In the genomic region with DNA sequence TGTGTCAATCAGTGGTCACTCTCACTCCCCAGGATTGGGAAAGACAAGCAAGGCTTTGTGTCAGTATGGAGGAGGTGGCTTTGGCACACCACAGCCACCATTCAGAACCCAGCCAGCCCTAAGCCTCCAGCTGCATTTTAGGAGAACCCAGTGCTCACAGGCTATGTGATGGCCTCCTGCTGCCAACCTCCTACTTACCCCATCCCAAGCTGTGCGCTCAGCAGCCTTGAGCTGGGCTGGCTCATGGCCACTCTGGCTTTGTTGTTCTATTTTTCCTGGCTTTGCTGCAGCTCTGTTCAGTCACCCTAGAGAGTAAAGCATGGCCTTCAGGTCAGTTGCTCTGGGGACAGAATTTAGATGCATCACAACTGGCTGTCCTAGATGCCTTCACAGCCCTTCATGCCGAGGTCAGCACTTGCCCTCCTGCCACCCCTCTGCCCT, we compare ENCODE assay signal across 14 mouse cellular contexts. TPM values are rescaled to one million over a fixed set of nuclear protein-coding genes. Genes with fewer than 3 reads are reported as not detected.
A peak's percentile ranks its signal among the peaks of the same experiment; 100 is the strongest.
DNase-seq lines count a peak whose midpoint lies in the region; ATAC-seq lines count a peak whose summit lies in the region.
"Not testable (repeated sequence)": the region's sequence is repeated elsewhere in the genome, so short reads cannot be mapped to it uniquely, and the experiment has no call there.
"Had no signal": no experiment of that assay in that cellular context is flagged by ENCODE, and none has a peak within 500 bp of the region (broad histone marks: within the 10 kb centered on the region; RNA-seq: fewer than 3 reads in every experiment).

No protein-coding gene starts in this region.

- peak overlapping the region; percentile 9; the same call in 1 of the 2 replicates for H3K27ac ChIP-seq in hindbrain, embryonic 15.5 days (replicated peaks)
- 0 out of 2 replicates have a peak overlapping the region, but pooled peaks have one; percentile 13 for H3K27ac ChIP-seq in neural tube, embryonic 13.5 days (replicated peaks)

- intact Hi-C loops in left cerebral cortex, postnatal 10 days (cut with DNase I): loop anchor here (10.0 kb wide), 1 partner anchor 322 kb away; a partner anchor contains a TSS

- ATAC-seq in hindbrain, embryonic 15.5 days (ENCODE audit: low FRiP score, low read depth): peak; percentile 83
- not testable (repeated sequence) for ATAC-seq in neural tube, embryonic 13.5 days (ENCODE audit: low read depth)

- H3K4me1 ChIP-seq in hindbrain, embryonic 15.5 days (replicated peaks); neural tube, embryonic 13.5 days (replicated peaks): not testable (repeated sequence)

- H3K4me3 ChIP-seq in hindbrain, embryonic 15.5 days; neural tube, embryonic 13.5 days: not testable (repeated sequence)

- H3K27me3 ChIP-seq in hindbrain, embryonic 15.5 days; neural tube, embryonic 13.5 days: not testable (repeated sequence)

- peak; percentile 25 to 43 for DNase-seq in adrenal gland, adult 18-20 months (ENCODE audit: low spot score in 2 of 2)
- peak; percentile 66 for DNase-seq in cerebellum, adult 9-11 months
- DNase-seq in gastrocnemius, postnatal 10 days: peak; percentile 11
- peak; percentile 69 to 77 for DNase-seq in layer of hippocampus, adult 18-20 months (ENCODE audit: low spot score in 2 of 2)
- DNase-seq in left cerebral cortex, postnatal 10 days (ENCODE audit: extremely low spot score in 1 of 2, low spot score in 2 of 2): peak; percentile 57 to 71
- DNase-seq in telencephalon, adult 2 months (ENCODE audit: low read depth, low spot score): peak; percentile 68

- not testable (repeated sequence) for H3K9ac ChIP-seq in hindbrain, embryonic 15.5 days; neural tube, embryonic 13.5 days

- H3K36me3 ChIP-seq in hindbrain, embryonic 15.5 days; neural tube, embryonic 13.5 days: not testable (repeated sequence)

- not testable (repeated sequence) for H3K9me3 ChIP-seq in hindbrain, embryonic 15.5 days; neural tube, embryonic 13.5 days

- WGBS in hindbrain, embryonic 15.5 days: 72% methylated on average over 2 of the region's 2 CpGs
- 58% methylated on average over 2 of the region's 2 CpGs for WGBS in neural tube, embryonic 13.5 days

- H3K4me2 ChIP-seq in hindbrain, embryonic 15.5 days; neural tube, embryonic 13.5 days: not testable (repeated sequence)

RNA-seq across cellular contexts. Expression of a gene that starts 2.2 kb away (rescaled TPM):
- 1 to 10 TPM; 7.0 to 9.5 TPM for total RNA-seq in adrenal gland, adult 18-20 months (2021)
- 1 to 10 TPM; 1.2 to 1.4 TPM for total RNA-seq in gastrocnemius, postnatal 10 days (2021)
- polyA plus RNA-seq in hindbrain, embryonic 15.5 days (2015; fragmentation: Nextera tagmentation; extraction: Ambion mirVana): 6.2 and 6.6 TPM in 2 replicates
- 1 to 10 TPM; 7.6 to 8.5 TPM for total RNA-seq in layer of hippocampus, adult 18-20 months (2021)
- 1 to 10 TPM; 3.0 to 3.4 TPM for total RNA-seq in left cerebral cortex, postnatal 10 days (2021)
- 4.6 and 5.2 TPM in 2 replicates for polyA plus RNA-seq in neural tube, embryonic 13.5 days (2015; fragmentation: Nextera tagmentation; extraction: Ambion mirVana)

RNA-seq across cellular contexts. Expression of a gene that starts 4.7 kb away (rescaled TPM):
- 10 to 100 TPM; 38.4 to 47.2 TPM for total RNA-seq in adrenal gland, adult 18-20 months (2021)
- total RNA-seq in gastrocnemius, postnatal 10 days (2021): 10 to 100 TPM; 22.4 to 23.3 TPM
- 47.7 and 50.5 TPM in 2 replicates for polyA plus RNA-seq in hindbrain, embryonic 15.5 days (2015; fragmentation: Nextera tagmentation; extraction: Ambion mirVana)
- total RNA-seq in layer of hippocampus, adult 18-20 months (2021): 10 to 100 TPM; 81.6 to 98.0 TPM
- total RNA-seq in left cerebral cortex, postnatal 10 days (2021): 10 to 100 TPM; 42.1 to 47.9 TPM
- polyA plus RNA-seq in neural tube, embryonic 13.5 days (2015; fragmentation: Nextera tagmentation; extraction: Ambion mirVana): 49.2 and 58.6 TPM in 2 replicates

RNA-seq across cellular contexts. Expression of a gene that starts 8.6 kb away (rescaled TPM):
- 10 to 100 TPM; 25.5 to 45.2 TPM for total RNA-seq in adrenal gland, adult 18-20 months (2021)
- 1 to 10 TPM; 2.5 TPM for total RNA-seq in gastrocnemius, postnatal 10 days (2021)
- polyA plus RNA-seq in hindbrain, embryonic 15.5 days (2015; fragmentation: Nextera tagmentation; extraction: Ambion mirVana): 20.5 and 20.7 TPM in 2 replicates
- 10 to 100 TPM; 24.8 to 28.5 TPM for total RNA-seq in layer of hippocampus, adult 18-20 months (2021)
- total RNA-seq in left cerebral cortex, postnatal 10 days (2021): 10 to 100 TPM in 1 of 2 experiments, 1 to 10 TPM in 1; 10.0 to 13.5 TPM
- polyA plus RNA-seq in neural tube, embryonic 13.5 days (2015; fragmentation: Nextera tagmentation; extraction: Ambion mirVana): 13.6 and 16.9 TPM in 2 replicates

RNA-seq across cellular contexts. Expression of a gene that starts 38.0 kb away (rescaled TPM):
- 1 to 10 TPM; 1.6 to 3.1 TPM for total RNA-seq in adrenal gland, adult 18-20 months (2021)
- total RNA-seq in gastrocnemius, postnatal 10 days (2021): under 1 TPM; 0.35 to 0.36 TPM
- not detected in 2 replicates for polyA plus RNA-seq in hindbrain, embryonic 15.5 days (2015; fragmentation: Nextera tagmentation; extraction: Ambion mirVana)
- 1 to 10 TPM; 2.4 to 4.2 TPM for total RNA-seq in layer of hippocampus, adult 18-20 months (2021)
- under 1 TPM; 0.77 TPM for total RNA-seq in left cerebral cortex, postnatal 10 days (2021)
- polyA plus RNA-seq in neural tube, embryonic 13.5 days (2015; fragmentation: Nextera tagmentation; extraction: Ambion mirVana): not detected in 2 replicates
- total RNA-seq: neutrophil, adult 5-6 weeks had no signal
- polyA plus RNA-seq: C2C12; heart, embryonic 16.5 days; limb, embryonic 15.5 days; lung, postnatal 0 days; midbrain, embryonic 12.5 days had no signal

RNA-seq across cellular contexts. Expression of a gene that starts 54.5 kb away (rescaled TPM):
- total RNA-seq in adrenal gland, adult 18-20 months (2021): 100 to 1,000 TPM; 107 to 157 TPM
- 10 to 100 TPM; 49.0 to 63.7 TPM for total RNA-seq in gastrocnemius, postnatal 10 days (2021)
- 52.2 and 53.9 TPM in 2 replicates for polyA plus RNA-seq in hindbrain, embryonic 15.5 days (2015; fragmentation: Nextera tagmentation; extraction: Ambion mirVana)
- total RNA-seq in layer of hippocampus, adult 18-20 months (2021): 10 to 100 TPM; 71.2 to 76.1 TPM
- total RNA-seq in left cerebral cortex, postnatal 10 days (2021): 10 to 100 TPM; 74.0 to 82.0 TPM
- polyA plus RNA-seq in neural tube, embryonic 13.5 days (2015; fragmentation: Nextera tagmentation; extraction: Ambion mirVana): 53.0 and 57.4 TPM in 2 replicates

Comparison
In these comparisons a context has a peak if more than half of its experiments do, and no peak if none do; other contexts are left out.
1. DNase-seq: peak in every context shown above with its lines; median percentile 73 in layer of hippocampus, adult 18-20 months; 68 in telencephalon, adult 2 months; 66 in cerebellum, adult 9-11 months; 64 in left cerebral cortex, postnatal 10 days; 34 in adrenal gland, adult 18-20 months; 11 in gastrocnemius, postnatal 10 days.